Mouse (Mus musculus): ENCODE results near the gene Fbxo17. TPM values are rescaled to one million over a fixed set of nuclear protein-coding genes. Genes with fewer than 3 reads are reported as not detected.
A peak's percentile ranks its signal among the peaks of the same experiment; 100 is the strongest.

Fbxo17 gene
- polyA plus RNA-seq, 1 experiment from 2014 or later: 10.9 TPM

GRCm38 (mm10) chr7:28767462-28767965 is 50.9 kb downstream of the Fbxo17 start, which contains the start of gene Nfkbib:
Gene Nfkbib, minus strand, starts transcription at chr7:28767512.
- H3K27ac ChIP-seq (ENCODE audit: low read length): no peak within 1 kb of the TSS
- no peak for TF ChIP-seq CTCF (IDR thresholded peaks at IDR 0.05)
- TF ChIP-seq EP300 (IDR thresholded peaks at IDR 0.05): no peak
- H3K4me3 ChIP-seq (ENCODE audit: low read depth, low read length): peak within 1 kb of the TSS; percentile 72
- no peaks in the 10 kb centered on the region for H3K27me3 ChIP-seq (replicated peaks; ENCODE audit: insufficient read depth, low read length)
- H3K4me1 ChIP-seq (ENCODE audit: insufficient read depth, low read depth, low read length): peaks cover 6% of the 10 kb centered on the region; the same call in 1 of the 2 replicates
- DNase-seq (ENCODE audit: low spot score): no peak
- no peak for ATAC-seq
- WGBS: 64% methylated on average over 7 of the region's 7 CpGs
- H3K9ac ChIP-seq (replicated peaks; ENCODE audit: low read depth): peak within 1 kb of the TSS; percentile 44; the same call in 1 of the 2 replicates
- H3K36me3 ChIP-seq (ENCODE audit: insufficient read depth, low read length): no peaks in the 10 kb centered on the region
- H3K9me3 ChIP-seq (ENCODE audit: low read length): no peaks in the 10 kb centered on the region
- H3K4me2 ChIP-seq (replicated peaks; ENCODE audit: low read depth, low read length): peak within 1 kb of the TSS; percentile 65

- peaks cover 6% of the 10 kb centered on the region; the same call in 1 of the 2 replicates for H3K4me1 ChIP-seq (ENCODE audit: insufficient read depth, low read depth, low read length)
- no peak for ATAC-seq
- TF ChIP-seq CTCF (IDR thresholded peaks at IDR 0.05) (no peak), EP300 (IDR thresholded peaks at IDR 0.05) (no peak)
Measured at GRCm38 (mm10) chr7:28769414-28769958, 52.9 kb downstream of the Fbxo17 start.

GRCm38 (mm10) chr7:28770309-28770708 is 53.7 kb downstream of the Fbxo17 start:
- no peaks in the 10 kb centered on the region for H3K27me3 ChIP-seq (replicated peaks; ENCODE audit: insufficient read depth, low read length)
- no peak overlapping the region for H3K4me2 ChIP-seq (replicated peaks; ENCODE audit: low read depth, low read length)
- H3K9me3 ChIP-seq (ENCODE audit: low read length): no peaks in the 10 kb centered on the region
- DNase-seq (ENCODE audit: low spot score): no peak
- H3K27ac ChIP-seq (ENCODE audit: low read length): no peak overlapping the region
- H3K36me3 ChIP-seq (ENCODE audit: insufficient read depth, low read length): no peaks in the 10 kb centered on the region
- H3K4me1 ChIP-seq (ENCODE audit: insufficient read depth, low read depth, low read length): peaks cover 6% of the 10 kb centered on the region; the same call in 1 of the 2 replicates
- 77% methylated on average over 3 of the region's 3 CpGs for WGBS
- no peak overlapping the region for H3K9ac ChIP-seq (replicated peaks; ENCODE audit: low read depth)
- no peak for ATAC-seq
- H3K4me3 ChIP-seq (ENCODE audit: low read depth, low read length): no peak overlapping the region
- TF ChIP-seq EP300 (IDR thresholded peaks at IDR 0.05) (no peak), CTCF (IDR thresholded peaks at IDR 0.05) (no peak)

More at GRCm38 (mm10) chr7:28769414-28769958, 52.9 kb downstream of the Fbxo17 start:
- H3K9ac ChIP-seq (replicated peaks; ENCODE audit: low read depth): no peak overlapping the region
- H3K4me2 ChIP-seq (replicated peaks; ENCODE audit: low read depth, low read length): no peak overlapping the region
- H3K36me3 ChIP-seq (ENCODE audit: insufficient read depth, low read length): no peaks in the 10 kb centered on the region
- WGBS: 91% methylated on average over 9 of the region's 9 CpGs
- DNase-seq (ENCODE audit: low spot score): no peak
- H3K9me3 ChIP-seq (ENCODE audit: low read length): no peaks in the 10 kb centered on the region
- H3K4me3 ChIP-seq (ENCODE audit: low read depth, low read length): no peak overlapping the region
- H3K27me3 ChIP-seq (replicated peaks; ENCODE audit: insufficient read depth, low read length): no peaks in the 10 kb centered on the region
- H3K27ac ChIP-seq (ENCODE audit: low read length): no peak overlapping the region

- TF ChIP-seq EP300 (IDR thresholded peaks at IDR 0.05) (no peak), CTCF (IDR thresholded peaks at IDR 0.05) (no peak)
- Histone ChIP-seq H3K27ac (ENCODE audit: low read length) (no peak overlapping the region), H3K27me3 (replicated peaks; ENCODE audit: insufficient read depth, low read length) (no peaks in the 10 kb centered on the region), H3K4me2 (replicated peaks; ENCODE audit: low read depth, low read length) (no peak overlapping the region), H3K4me1 (ENCODE audit: insufficient read depth, low read depth, low read length) (no peaks in the 10 kb centered on the region), H3K36me3 (ENCODE audit: insufficient read depth, low read length) (no peaks in the 10 kb centered on the region), H3K9me3 (ENCODE audit: low read length) (no peaks in the 10 kb centered on the region), H3K9ac (replicated peaks; ENCODE audit: low read depth) (no peak overlapping the region), H3K4me3 (ENCODE audit: low read depth, low read length) (no peak overlapping the region)
- ATAC-seq (no peak), DNase-seq (ENCODE audit: low spot score) (no peak)
- 77% methylated on average over 11 of the region's 11 CpGs for WGBS
Measured at GRCm38 (mm10) chr7:28771867-28772266, 55.3 kb downstream of the Fbxo17 start.

GRCm38 (mm10) chr7:28773163-28773562 is 56.6 kb downstream of the Fbxo17 start:
- Histone ChIP-seq H3K4me2 (replicated peaks; ENCODE audit: low read depth, low read length) (no peak overlapping the region), H3K9ac (replicated peaks; ENCODE audit: low read depth) (no peak overlapping the region), H3K27ac (ENCODE audit: low read length) (no peak overlapping the region), H3K9me3 (ENCODE audit: low read length) (no peaks in the 10 kb centered on the region), H3K36me3 (ENCODE audit: insufficient read depth, low read length) (no peaks in the 10 kb centered on the region), H3K4me1 (ENCODE audit: insufficient read depth, low read depth, low read length) (no peaks in the 10 kb centered on the region), H3K4me3 (ENCODE audit: low read depth, low read length) (no peak overlapping the region), H3K27me3 (replicated peaks; ENCODE audit: insufficient read depth, low read length) (no peaks in the 10 kb centered on the region)
- 73% methylated on average over 3 of the region's 3 CpGs for WGBS
- no peak for ATAC-seq
- TF ChIP-seq EP300 (IDR thresholded peaks at IDR 0.05) (no peak), CTCF (IDR thresholded peaks at IDR 0.05) (no peak)
- DNase-seq (ENCODE audit: low spot score): no peak

- DNase-seq (ENCODE audit: low spot score) (no peak), ATAC-seq (no peak)
- Histone ChIP-seq H3K36me3 (ENCODE audit: insufficient read depth, low read length) (no peaks in the 10 kb centered on the region), H3K27me3 (replicated peaks; ENCODE audit: insufficient read depth, low read length) (no peaks in the 10 kb centered on the region), H3K4me3 (ENCODE audit: low read depth, low read length) (no peak overlapping the region), H3K9ac (replicated peaks; ENCODE audit: low read depth) (no peak overlapping the region), H3K4me2 (replicated peaks; ENCODE audit: low read depth, low read length) (no peak overlapping the region), H3K27ac (ENCODE audit: low read length) (no peak overlapping the region), H3K4me1 (ENCODE audit: insufficient read depth, low read depth, low read length) (no peaks in the 10 kb centered on the region), H3K9me3 (ENCODE audit: low read length) (no peaks in the 10 kb centered on the region)
- WGBS: 70% methylated on average over 12 of the region's 12 CpGs
- TF ChIP-seq CTCF (IDR thresholded peaks at IDR 0.05): no peak
- TF ChIP-seq EP300 (IDR thresholded peaks at IDR 0.05): no peak
Measured at GRCm38 (mm10) chr7:28774164-28774563, 57.6 kb downstream of the Fbxo17 start.
